Mouse (Mus musculus): Measurements from ENCODE around the gene Grhl1. TPM values are rescaled to one million over a fixed set of nuclear protein-coding genes. Genes with fewer than 3 reads are reported as not detected.
"Not testable (repeated sequence)": the region's sequence is repeated elsewhere in the genome, so short reads cannot be mapped to it uniquely, and the experiment has no call there.

Gene Grhl1
- polyA plus RNA-seq (2016; fragmentation: Nextera tagmentation; extraction: Ambion mirVana) = 1.1 and 2.5 TPM in 2 replicates

GRCm38 (mm10) chr12:24571523-24572392, at the start of gene Grhl1:
Gene Grhl1, plus strand, starts transcription at chr12:24572283.
- Histone ChIP-seq H3K4me3 (peak within 1 kb of the TSS; percentile 60), H3K4me1 (0 out of 2 replicates have a peak, but pooled peaks cover 2% of the 10 kb centered on the region), H3K4me2 (replicated peaks) (peak within 1 kb of the TSS; percentile 81), H3K27ac (no peak within 1 kb of the TSS), H3K9me3 (no peaks in the 10 kb centered on the region), H3K27me3 (peaks cover 37% of the 10 kb centered on the region), H3K9ac (peak within 1 kb of the TSS; percentile 50), H3K36me3 (no peaks in the 10 kb centered on the region)
- 2% methylated on average over 64 of the region's 64 CpGs for WGBS
- peak; percentile 98 for ATAC-seq (ENCODE audit: insufficient number of reproducible peaks, insufficient read depth, low FRiP score, low TSS enrichment)

- H3K36me3 ChIP-seq; H3K9ac ChIP-seq; H3K9me3 ChIP-seq; H3K4me3 ChIP-seq; H3K4me1 ChIP-seq; ATAC-seq (ENCODE audit: insufficient number of reproducible peaks, insufficient read depth, low FRiP score, low TSS enrichment); H3K4me2 ChIP-seq (replicated peaks); H3K27me3 ChIP-seq; H3K27ac ChIP-seq: not testable (repeated sequence)
- WGBS = 89% methylated on average over 7 of the region's 7 CpGs
Observed at GRCm38 (mm10) chr12:24525065-24525464, 47.0 kb upstream of the Grhl1 start.

GRCm38 (mm10) chr12:24536390-24536789, 35.7 kb upstream of the Grhl1 start:
- WGBS = 73% methylated on average over 5 of the region's 5 CpGs
- no peaks in the 10 kb centered on the region for H3K9me3 ChIP-seq
- no peak for ATAC-seq (ENCODE audit: insufficient number of reproducible peaks, insufficient read depth, low FRiP score, low TSS enrichment)
- H3K4me3 ChIP-seq = no peak overlapping the region
- H3K27ac ChIP-seq = no peak overlapping the region
- H3K27me3 ChIP-seq = no peaks in the 10 kb centered on the region
- no peaks in the 10 kb centered on the region for H3K4me1 ChIP-seq
- H3K4me2 ChIP-seq (replicated peaks) = no peak overlapping the region
- H3K9ac ChIP-seq = no peak overlapping the region
- 0 out of 2 replicates have a peak, but pooled peaks cover 7% of the 10 kb centered on the region for H3K36me3 ChIP-seq

- H3K9ac ChIP-seq = no peak overlapping the region
- 0 out of 2 replicates have a peak, but pooled peaks cover 3% of the 10 kb centered on the region for H3K36me3 ChIP-seq
- no peak overlapping the region for H3K4me3 ChIP-seq
- no peaks in the 10 kb centered on the region for H3K27me3 ChIP-seq
- ATAC-seq (ENCODE audit: insufficient number of reproducible peaks, insufficient read depth, low FRiP score, low TSS enrichment) = no peak
- no peak overlapping the region for H3K4me2 ChIP-seq (replicated peaks)
- no peaks in the 10 kb centered on the region for H3K9me3 ChIP-seq
- H3K27ac ChIP-seq = no peak overlapping the region
- 58% methylated on average over 2 of the region's 2 CpGs for WGBS
- H3K4me1 ChIP-seq = no peaks in the 10 kb centered on the region
Observed at GRCm38 (mm10) chr12:24537201-24537600, 34.9 kb upstream of the Grhl1 start.

GRCm38 (mm10) chr12:24537965-24538364, 34.1 kb upstream of the Grhl1 start:
- no peak for ATAC-seq (ENCODE audit: insufficient number of reproducible peaks, insufficient read depth, low FRiP score, low TSS enrichment)
- no peak overlapping the region for H3K4me3 ChIP-seq
- H3K9me3 ChIP-seq = no peaks in the 10 kb centered on the region
- H3K27ac ChIP-seq = no peak overlapping the region
- H3K9ac ChIP-seq = no peak overlapping the region
- H3K4me1 ChIP-seq = no peaks in the 10 kb centered on the region
- no peaks in the 10 kb centered on the region for H3K27me3 ChIP-seq
- no peak overlapping the region for H3K4me2 ChIP-seq (replicated peaks)
- H3K36me3 ChIP-seq = 0 out of 2 replicates have a peak, but pooled peaks cover 3% of the 10 kb centered on the region
- 88% methylated on average over 4 of the region's 4 CpGs for WGBS

- Histone ChIP-seq H3K4me1 (no peaks in the 10 kb centered on the region), H3K9me3 (no peaks in the 10 kb centered on the region), H3K36me3 (peaks cover 14% of the 10 kb centered on the region; the same call in 1 of the 2 replicates), H3K9ac (no peak overlapping the region), H3K4me3 (no peak overlapping the region), H3K27me3 (no peaks in the 10 kb centered on the region), H3K27ac (no peak overlapping the region), H3K4me2 (replicated peaks) (no peak overlapping the region)
- 88% methylated on average over 16 of the region's 16 CpGs for WGBS
- no peak for ATAC-seq (ENCODE audit: insufficient number of reproducible peaks, insufficient read depth, low FRiP score, low TSS enrichment)
Observed at GRCm38 (mm10) chr12:24541426-24542154, 30.5 kb upstream of the Grhl1 start.

GRCm38 (mm10) chr12:24547686-24548085, 24.4 kb upstream of the Grhl1 start:
- Histone ChIP-seq H3K9ac (no peak overlapping the region), H3K36me3 (peaks cover 26% of the 10 kb centered on the region; the same call in 1 of the 2 replicates), H3K27ac (no peak overlapping the region), H3K27me3 (no peaks in the 10 kb centered on the region), H3K4me1 (no peaks in the 10 kb centered on the region), H3K4me3 (no peak overlapping the region), H3K4me2 (replicated peaks) (no peak overlapping the region), H3K9me3 (no peaks in the 10 kb centered on the region)
- WGBS = 87% methylated on average over 8 of the region's 8 CpGs
- no peak for ATAC-seq (ENCODE audit: insufficient number of reproducible peaks, insufficient read depth, low FRiP score, low TSS enrichment)

GRCm38 (mm10) chr12:24548885-24549284, 23.2 kb upstream of the Grhl1 start:
- H3K9ac ChIP-seq = no peak overlapping the region
- no peaks in the 10 kb centered on the region for H3K27me3 ChIP-seq
- no peaks in the 10 kb centered on the region for H3K9me3 ChIP-seq
- H3K4me3 ChIP-seq = no peak overlapping the region
- H3K36me3 ChIP-seq = peaks cover 26% of the 10 kb centered on the region; the same call in 1 of the 2 replicates
- no peaks in the 10 kb centered on the region for H3K4me1 ChIP-seq
- H3K27ac ChIP-seq = no peak overlapping the region
- no peak for ATAC-seq (ENCODE audit: insufficient number of reproducible peaks, insufficient read depth, low FRiP score, low TSS enrichment)
- 90% methylated on average over 6 of the region's 6 CpGs for WGBS
- H3K4me2 ChIP-seq (replicated peaks) = no peak overlapping the region

GRCm38 (mm10) chr12:24552531-24552930, 19.6 kb upstream of the Grhl1 start:
- H3K4me3 ChIP-seq = no peak overlapping the region
- peaks cover 13% of the 10 kb centered on the region; the same call in 1 of the 2 replicates for H3K36me3 ChIP-seq
- WGBS = 71% methylated on average over 2 of the region's 2 CpGs
- ATAC-seq (ENCODE audit: insufficient number of reproducible peaks, insufficient read depth, low FRiP score, low TSS enrichment) = no peak
- no peak overlapping the region for H3K9ac ChIP-seq
- no peak overlapping the region for H3K4me2 ChIP-seq (replicated peaks)
- no peaks in the 10 kb centered on the region for H3K4me1 ChIP-seq
- no peaks in the 10 kb centered on the region for H3K27me3 ChIP-seq
- no peaks in the 10 kb centered on the region for H3K9me3 ChIP-seq
- H3K27ac ChIP-seq = no peak overlapping the region

GRCm38 (mm10) chr12:24555976-24556375, 16.1 kb upstream of the Grhl1 start:
- peaks cover 13% of the 10 kb centered on the region; the same call in 1 of the 2 replicates for H3K36me3 ChIP-seq
- no peaks in the 10 kb centered on the region for H3K27me3 ChIP-seq
- 79% methylated on average over 8 of the region's 8 CpGs for WGBS
- H3K9me3 ChIP-seq = no peaks in the 10 kb centered on the region
- H3K27ac ChIP-seq = no peak overlapping the region
- H3K4me3 ChIP-seq = no peak overlapping the region
- H3K4me2 ChIP-seq (replicated peaks) = no peak overlapping the region
- no peak overlapping the region for H3K9ac ChIP-seq
- no peaks in the 10 kb centered on the region for H3K4me1 ChIP-seq
- ATAC-seq (ENCODE audit: insufficient number of reproducible peaks, insufficient read depth, low FRiP score, low TSS enrichment) = no peak

- H3K9ac ChIP-seq = no peak overlapping the region
- 0 out of 2 replicates have a peak, but pooled peaks cover 3% of the 10 kb centered on the region for H3K36me3 ChIP-seq
- no peak overlapping the region for H3K4me3 ChIP-seq
- no peaks in the 10 kb centered on the region for H3K27me3 ChIP-seq
- H3K9me3 ChIP-seq = no peaks in the 10 kb centered on the region
- H3K27ac ChIP-seq = no peak overlapping the region
- no peak overlapping the region for H3K4me2 ChIP-seq (replicated peaks)
- no peak for ATAC-seq (ENCODE audit: insufficient number of reproducible peaks, insufficient read depth, low FRiP score, low TSS enrichment)
- H3K4me1 ChIP-seq = no peaks in the 10 kb centered on the region
- 83% methylated on average over 7 of the region's 7 CpGs for WGBS
Observed at GRCm38 (mm10) chr12:24563395-24563960, 8.6 kb upstream of the Grhl1 start.

Measured in embryonic facial prominence, embryonic 12.5 days (tissue).